Mouse (Mus musculus): ENCODE measurements around the gene Slc29a2.

- TF ChIP-seq EP300 (optimal IDR thresholded peaks at IDR 0.05) (no peak), CTCF (IDR thresholded peaks at IDR 0.05; ENCODE audit: low read depth) (no peak)
Observed at GRCm38 (mm10) chr19:4994043-4994442, 29.6 kb upstream of the Slc29a2 start.
